Mouse (Mus musculus): ENCODE measurements at regions not wholly inside any gene's neighbourhood (a gene's known extent, or its start where the extent isn't known, plus 50 kb on each side); places are given as distances from the start of the nearest gene placed in this dataset.

DNA sequence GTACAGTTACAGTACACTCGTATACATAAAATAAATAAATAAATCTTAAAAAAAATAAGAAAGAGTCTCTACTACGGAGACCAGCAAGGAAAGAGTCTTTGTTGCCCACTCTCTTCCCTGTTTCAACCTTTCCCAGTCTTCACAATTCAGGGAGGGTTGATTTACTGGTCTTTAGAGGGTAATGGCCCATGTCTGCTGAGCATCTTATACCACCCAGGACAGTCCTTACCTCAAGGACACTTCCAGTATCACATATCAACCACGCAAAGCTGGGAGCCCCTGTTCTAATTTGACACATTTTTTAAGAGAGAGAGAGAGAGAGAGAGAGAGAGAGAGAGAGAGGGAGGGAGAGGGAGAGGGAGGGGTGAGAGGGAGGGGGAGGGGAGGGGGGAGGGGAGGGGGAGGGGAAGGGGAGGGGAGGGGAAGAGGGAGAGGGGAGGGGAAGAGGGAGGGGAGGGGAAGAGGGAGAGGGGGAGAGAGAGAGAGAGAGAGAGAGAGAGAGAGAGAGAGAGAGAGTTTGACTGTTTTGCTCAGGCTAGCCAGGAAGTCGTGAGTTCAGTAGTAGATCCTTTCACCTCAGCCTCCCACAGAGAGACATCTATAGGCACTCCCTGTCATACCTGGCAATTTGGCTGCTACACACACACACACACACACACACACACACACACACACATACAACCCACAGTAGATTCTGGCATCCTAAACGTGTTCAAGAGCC lies 125.0 kb downstream of the Ets2 start:
- Histone ChIP-seq H3K27me3 (replicated peaks; ENCODE audit: control insufficient read depth, insufficient read depth, low read length) (no peaks in the 10 kb centered on the region), H3K9me3 (ENCODE audit: control insufficient read depth, low read length) (no peaks in the 10 kb centered on the region), H3K9ac (ENCODE audit: low read depth, low read length) (no peak overlapping the region), H3K4me1 (ENCODE audit: control insufficient read depth, insufficient read depth, low read depth, low read length) (peaks cover 12% of the 10 kb centered on the region), H3K27ac (ENCODE audit: low read depth, low read length) (no peak overlapping the region), H3K4me3 (ENCODE audit: low read length) (no peak overlapping the region), H3K36me3 (ENCODE audit: control insufficient read depth, insufficient read depth, low read length) (no peaks in the 10 kb centered on the region), H3K4me2 (ENCODE audit: low read length) (no peak overlapping the region)
- WGBS, result 83% methylated on average over 5 of the region's 5 CpGs
- no peak for ATAC-seq

GRCm38 (mm10) chr16:95825723-95826122 lies 123.8 kb downstream of the Ets2 start:
- Histone ChIP-seq H3K27ac (ENCODE audit: low read depth, low read length) (no peak overlapping the region; the same call in 1 of the 2 replicates), H3K4me1 (ENCODE audit: control insufficient read depth, insufficient read depth, low read depth, low read length) (peaks cover 6% of the 10 kb centered on the region)
- ATAC-seq, result peak; percentile 49; the same call in 1 of the 2 replicates

DNA sequence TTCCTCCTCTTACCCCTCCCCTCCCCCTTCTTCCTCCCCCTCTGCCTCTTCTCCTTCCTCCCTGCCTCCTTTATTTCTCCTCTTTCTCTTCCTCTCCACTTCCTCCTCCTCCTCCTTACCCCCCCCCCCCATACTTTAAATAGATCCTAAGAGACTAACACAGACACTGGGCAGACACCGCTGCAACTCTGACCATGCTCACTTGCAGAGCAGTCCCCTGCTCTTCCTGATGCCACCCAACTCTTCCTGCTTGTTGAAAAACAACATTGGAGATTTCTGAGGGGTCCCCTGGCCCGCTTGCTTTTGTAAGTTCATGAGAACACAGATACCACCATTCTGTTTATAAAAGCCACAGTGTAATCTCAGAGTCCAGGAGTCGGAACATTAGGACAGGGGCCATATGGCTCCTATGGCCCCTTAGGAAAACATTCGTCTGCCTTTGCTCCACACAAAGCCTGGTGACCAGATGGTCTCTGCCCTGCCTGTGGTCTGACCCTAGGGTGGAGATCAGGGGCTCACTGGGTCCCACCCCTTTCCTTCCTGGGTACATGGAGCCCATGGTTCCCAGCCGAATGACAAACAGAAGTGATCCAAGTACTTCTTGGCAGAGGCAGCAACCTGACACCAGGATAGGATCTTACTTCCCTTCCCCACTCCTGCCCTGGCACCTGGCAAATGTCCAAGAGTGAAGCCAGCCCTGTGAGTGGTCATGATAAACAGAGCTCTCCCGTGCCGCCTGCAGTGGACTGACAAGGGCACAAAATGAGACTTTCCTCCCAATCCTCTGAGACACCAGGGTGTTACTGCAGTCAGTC lies 123.1 kb downstream of the Ets2 start:
- no peak overlapping the region for H3K9ac ChIP-seq (ENCODE audit: low read depth, low read length)
- 22% methylated on average over 7 of the region's 7 CpGs for WGBS
- no peaks in the 10 kb centered on the region for H3K27me3 ChIP-seq (replicated peaks; ENCODE audit: control insufficient read depth, insufficient read depth, low read length)
- no peak overlapping the region for H3K4me2 ChIP-seq (ENCODE audit: low read length)
- peak overlapping the region; percentile 4; the same call in 1 of the 2 replicates for H3K27ac ChIP-seq (ENCODE audit: low read depth, low read length)
- no peaks in the 10 kb centered on the region for H3K9me3 ChIP-seq (ENCODE audit: control insufficient read depth, low read length)
- no peaks in the 10 kb centered on the region for H3K36me3 ChIP-seq (ENCODE audit: control insufficient read depth, insufficient read depth, low read length)
- no peak overlapping the region for H3K4me3 ChIP-seq (ENCODE audit: low read length)
- peaks cover 6% of the 10 kb centered on the region for H3K4me1 ChIP-seq (ENCODE audit: control insufficient read depth, insufficient read depth, low read depth, low read length)
- ATAC-seq, result peak; percentile 80

More at GRCm38 (mm10) chr16:95825723-95826122, 123.8 kb downstream of the Ets2 start:
- H3K4me3 ChIP-seq (ENCODE audit: low read length), result no peak overlapping the region
- no peak overlapping the region for H3K9ac ChIP-seq (ENCODE audit: low read depth, low read length)
- H3K27me3 ChIP-seq (replicated peaks; ENCODE audit: control insufficient read depth, insufficient read depth, low read length), result no peaks in the 10 kb centered on the region
- H3K9me3 ChIP-seq (ENCODE audit: control insufficient read depth, low read length), result no peaks in the 10 kb centered on the region
- WGBS, result 49% methylated on average over 5 of the region's 5 CpGs
- H3K36me3 ChIP-seq (ENCODE audit: control insufficient read depth, insufficient read depth, low read length), result no peaks in the 10 kb centered on the region
- H3K4me2 ChIP-seq (ENCODE audit: low read length), result no peak overlapping the region

DNA sequence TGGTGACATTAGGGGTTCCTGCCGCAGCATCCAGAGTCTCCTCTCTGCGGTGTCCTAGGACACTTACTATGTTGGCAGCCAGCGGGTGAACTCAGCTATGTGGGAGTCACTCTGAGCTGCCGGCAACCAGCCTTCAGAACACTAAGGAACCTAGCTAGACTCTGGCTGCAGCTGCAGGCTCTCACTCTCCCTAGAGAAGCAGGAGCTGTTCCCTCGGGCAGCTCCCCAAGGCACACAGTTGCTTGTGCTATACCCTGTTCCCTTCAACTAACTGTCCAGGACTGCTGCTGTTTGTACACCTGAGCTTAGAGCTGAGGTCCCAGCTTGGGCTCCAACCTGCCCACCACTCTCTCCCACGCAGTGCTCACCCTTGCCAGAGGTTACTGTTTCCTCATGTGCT lies 121.9 kb downstream of the Ets2 start:
- Histone ChIP-seq H3K27me3 (replicated peaks; ENCODE audit: control insufficient read depth, insufficient read depth, low read length) (no peaks in the 10 kb centered on the region), H3K36me3 (ENCODE audit: control insufficient read depth, insufficient read depth, low read length) (no peaks in the 10 kb centered on the region), H3K27ac (ENCODE audit: low read depth, low read length) (no peak overlapping the region), H3K4me2 (ENCODE audit: low read length) (no peak overlapping the region), H3K9ac (ENCODE audit: low read depth, low read length) (no peak overlapping the region), H3K4me3 (ENCODE audit: low read length) (no peak overlapping the region), H3K4me1 (ENCODE audit: control insufficient read depth, insufficient read depth, low read depth, low read length) (peaks cover 6% of the 10 kb centered on the region), H3K9me3 (ENCODE audit: control insufficient read depth, low read length) (no peaks in the 10 kb centered on the region)
- whole genome bisulfite sequencing, result 69% methylated on average over 6 of the region's 6 CpGs
- ATAC-seq, result no peak

GRCm38 (mm10) chr16:95821080-95821479 lies 119.2 kb downstream of the Ets2 start:
- Histone ChIP-seq H3K4me1 (ENCODE audit: control insufficient read depth, insufficient read depth, low read depth, low read length) (peaks cover 6% of the 10 kb centered on the region), H3K36me3 (ENCODE audit: control insufficient read depth, insufficient read depth, low read length) (no peaks in the 10 kb centered on the region), H3K27ac (ENCODE audit: low read depth, low read length) (no peak overlapping the region), H3K4me3 (ENCODE audit: low read length) (no peak overlapping the region), H3K9ac (ENCODE audit: low read depth, low read length) (no peak overlapping the region), H3K27me3 (replicated peaks; ENCODE audit: control insufficient read depth, insufficient read depth, low read length) (no peaks in the 10 kb centered on the region), H3K9me3 (ENCODE audit: control insufficient read depth, low read length) (peaks cover 7% of the 10 kb centered on the region; the same call in 1 of the 2 replicates), H3K4me2 (ENCODE audit: low read length) (no peak overlapping the region)
- no peak for ATAC-seq
- 95% methylated on average over 7 of the region's 7 CpGs for WGBS

GRCm38 (mm10) chr16:95820606-95821005 lies 118.7 kb downstream of the Ets2 start:
- WGBS, result 90% methylated on average over 8 of the region's 8 CpGs
- peaks cover 6% of the 10 kb centered on the region for H3K4me1 ChIP-seq (ENCODE audit: control insufficient read depth, insufficient read depth, low read depth, low read length)
- no peaks in the 10 kb centered on the region for H3K27me3 ChIP-seq (replicated peaks; ENCODE audit: control insufficient read depth, insufficient read depth, low read length)
- H3K4me3 ChIP-seq (ENCODE audit: low read length), result no peak overlapping the region
- ATAC-seq, result no peak
- no peaks in the 10 kb centered on the region for H3K36me3 ChIP-seq (ENCODE audit: control insufficient read depth, insufficient read depth, low read length)
- H3K9ac ChIP-seq (ENCODE audit: low read depth, low read length), result no peak overlapping the region
- no peak overlapping the region for H3K4me2 ChIP-seq (ENCODE audit: low read length)
- peaks cover 7% of the 10 kb centered on the region; the same call in 1 of the 2 replicates for H3K9me3 ChIP-seq (ENCODE audit: control insufficient read depth, low read length)
- H3K27ac ChIP-seq (ENCODE audit: low read depth, low read length), result no peak overlapping the region

DNA sequence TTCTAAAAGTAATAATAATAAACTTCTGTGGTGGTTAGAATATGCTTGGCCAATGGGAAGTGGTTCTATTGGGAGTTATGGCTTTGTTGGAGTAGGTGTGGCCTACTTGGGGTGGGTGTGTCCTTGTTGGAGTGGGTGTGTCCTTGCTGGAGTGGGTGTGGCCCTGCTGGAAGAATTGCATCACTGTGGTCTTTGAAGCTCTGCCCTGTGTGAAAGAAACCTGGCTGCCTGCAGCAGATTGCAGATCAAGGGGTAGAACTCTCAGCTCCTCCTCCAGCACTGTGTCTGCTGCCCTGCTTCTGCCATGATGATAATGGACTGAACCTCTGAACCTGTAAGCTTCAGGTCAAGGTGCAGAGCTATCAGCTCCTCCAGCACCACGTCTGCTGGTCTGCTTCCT lies 118.1 kb downstream of the Ets2 start:
- Histone ChIP-seq H3K4me3 (ENCODE audit: low read length) (no peak overlapping the region), H3K27me3 (replicated peaks; ENCODE audit: control insufficient read depth, insufficient read depth, low read length) (no peaks in the 10 kb centered on the region), H3K9me3 (ENCODE audit: control insufficient read depth, low read length) (peaks cover 7% of the 10 kb centered on the region; the same call in 1 of the 2 replicates), H3K4me1 (ENCODE audit: control insufficient read depth, insufficient read depth, low read depth, low read length) (peaks cover 3% of the 10 kb centered on the region), H3K9ac (ENCODE audit: low read depth, low read length) (no peak overlapping the region), H3K36me3 (ENCODE audit: control insufficient read depth, insufficient read depth, low read length) (no peaks in the 10 kb centered on the region), H3K27ac (ENCODE audit: low read depth, low read length) (no peak overlapping the region), H3K4me2 (ENCODE audit: low read length) (no peak overlapping the region)
- 84% methylated on average over 1 of the region's 1 CpGs for WGBS
- ATAC-seq, result no peak

- H3K9ac ChIP-seq (ENCODE audit: low read depth, low read length), result no peak overlapping the region
- peaks cover 7% of the 10 kb centered on the region; the same call in 1 of the 2 replicates for H3K9me3 ChIP-seq (ENCODE audit: control insufficient read depth, low read length)
- H3K4me2 ChIP-seq (ENCODE audit: low read length), result no peak overlapping the region
- 97% methylated on average over 13 of the region's 13 CpGs for WGBS
- no peak overlapping the region for H3K4me3 ChIP-seq (ENCODE audit: low read length)
- H3K27ac ChIP-seq (ENCODE audit: low read depth, low read length), result no peak overlapping the region
- no peaks in the 10 kb centered on the region for H3K27me3 ChIP-seq (replicated peaks; ENCODE audit: control insufficient read depth, insufficient read depth, low read length)
- H3K4me1 ChIP-seq (ENCODE audit: control insufficient read depth, insufficient read depth, low read depth, low read length), result no peaks in the 10 kb centered on the region; the same call in 1 of the 2 replicates
- no peak for ATAC-seq
- no peaks in the 10 kb centered on the region for H3K36me3 ChIP-seq (ENCODE audit: control insufficient read depth, insufficient read depth, low read length)
Measured at GRCm38 (mm10) chr16:95815966-95816365, 114.1 kb downstream of the Ets2 start.

- H3K4me2 ChIP-seq (ENCODE audit: low read length), result no peak overlapping the region
- no peaks in the 10 kb centered on the region for H3K36me3 ChIP-seq (ENCODE audit: control insufficient read depth, insufficient read depth, low read length)
- H3K4me1 ChIP-seq (ENCODE audit: control insufficient read depth, insufficient read depth, low read depth, low read length), result no peaks in the 10 kb centered on the region; the same call in 1 of the 2 replicates
- no peak overlapping the region for H3K27ac ChIP-seq (ENCODE audit: low read depth, low read length)
- no peak overlapping the region for H3K4me3 ChIP-seq (ENCODE audit: low read length)
- H3K9me3 ChIP-seq (ENCODE audit: control insufficient read depth, low read length), result peaks cover 7% of the 10 kb centered on the region; the same call in 1 of the 2 replicates
- no peak; the same call in 1 of the 2 replicates for ATAC-seq
- H3K9ac ChIP-seq (ENCODE audit: low read depth, low read length), result no peak overlapping the region
- H3K27me3 ChIP-seq (replicated peaks; ENCODE audit: control insufficient read depth, insufficient read depth, low read length), result no peaks in the 10 kb centered on the region
- WGBS, result 81% methylated on average over 6 of the region's 6 CpGs
Measured at GRCm38 (mm10) chr16:95815206-95815731, 113.4 kb downstream of the Ets2 start.

Data from hindbrain, embryonic 16.5 days (tissue).